Mouse (Mus musculus) mesoderm, embryonic 11.5 days (tissue): Measurements from ENCODE around the gene Slc35f1.

Experiments
- DNase-seq: peaks from one replicate; pipeline ENCODE4 v3.0.0-alpha.2; 2012; ENCODE audit warnings: low read depth, low spot score

Gene Slc35f1

GRCm38 (mm10) chr10:52926330-52926729, 236.0 kb downstream of the Slc35f1 start:
- DNase-seq = no peak

- no peak for DNase-seq
Measured at GRCm38 (mm10) chr10:52932159-52932558, 241.8 kb downstream of the Slc35f1 start.

- no peak for DNase-seq
Measured at GRCm38 (mm10) chr10:52934615-52935014, 244.3 kb downstream of the Slc35f1 start.

GRCm38 (mm10) chr10:52940111-52940830, 249.9 kb downstream of the Slc35f1 start:
- DNase-seq = no peak

DNA sequence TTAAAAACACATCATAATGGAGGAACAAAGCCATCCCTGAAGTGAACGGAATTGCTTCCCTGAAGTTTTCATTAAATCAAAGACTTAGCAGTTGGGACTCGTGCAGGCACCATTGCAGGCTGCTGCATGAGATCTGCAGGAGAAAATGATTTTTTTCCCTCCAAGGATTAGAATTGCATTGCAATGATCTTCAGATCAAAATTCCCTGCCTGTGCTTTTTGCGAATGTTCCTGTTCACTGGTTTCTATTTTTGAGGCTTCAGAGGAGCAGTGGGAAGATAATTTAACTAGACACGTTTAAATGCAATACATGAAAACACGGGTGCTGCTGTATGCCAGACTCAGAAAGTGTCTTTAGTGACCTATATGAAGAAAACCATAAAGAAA, 250.5 kb downstream of the Slc35f1 start:
- DNase-seq = no peak

DNA sequence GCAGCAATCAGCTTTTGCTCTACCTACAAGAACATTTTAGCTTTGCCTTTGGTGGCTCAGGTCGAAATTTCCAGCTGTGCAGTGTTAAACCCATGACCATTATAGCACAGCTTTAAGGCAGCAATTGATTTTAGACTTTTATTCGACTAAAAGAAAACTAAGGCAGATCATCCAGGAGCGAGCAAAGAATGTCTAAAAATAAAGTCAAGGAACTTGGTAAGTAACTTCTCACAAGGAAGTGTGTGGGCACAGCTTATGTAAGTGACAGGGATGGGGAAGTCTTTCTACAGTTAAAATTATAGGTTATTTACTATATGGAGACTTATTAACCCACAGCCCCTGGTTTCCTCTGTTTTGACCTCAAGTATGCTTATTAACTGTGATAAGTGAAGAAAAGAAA, 262.2 kb downstream of the Slc35f1 start:
- no peak for DNase-seq

GRCm38 (mm10) chr10:52956728-52957127, 266.4 kb downstream of the Slc35f1 start:
- DNase-seq = no peak

DNA sequence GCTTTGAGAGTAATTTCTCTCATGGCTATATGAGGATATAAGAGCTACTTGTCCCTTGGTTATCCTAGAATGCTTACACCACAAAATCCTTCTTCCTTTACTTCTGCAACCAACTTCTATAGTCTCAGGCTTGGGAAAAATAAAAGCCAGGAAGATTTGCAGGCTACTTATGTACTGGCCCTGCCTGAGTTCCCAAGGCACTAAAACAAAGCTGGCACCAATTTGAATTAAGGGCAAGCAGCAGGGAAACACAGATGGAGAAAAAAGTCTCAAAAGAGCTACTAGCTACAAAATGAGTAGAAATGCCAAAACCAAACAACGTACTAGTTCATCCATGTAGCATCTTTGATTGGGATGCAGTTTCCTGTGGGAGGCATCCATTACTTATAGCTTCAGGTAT, 288.9 kb downstream of the Slc35f1 start:
- DNase-seq = no peak

- no peak for DNase-seq
Measured at GRCm38 (mm10) chr10:52982836-52983235, 292.5 kb downstream of the Slc35f1 start.

DNA sequence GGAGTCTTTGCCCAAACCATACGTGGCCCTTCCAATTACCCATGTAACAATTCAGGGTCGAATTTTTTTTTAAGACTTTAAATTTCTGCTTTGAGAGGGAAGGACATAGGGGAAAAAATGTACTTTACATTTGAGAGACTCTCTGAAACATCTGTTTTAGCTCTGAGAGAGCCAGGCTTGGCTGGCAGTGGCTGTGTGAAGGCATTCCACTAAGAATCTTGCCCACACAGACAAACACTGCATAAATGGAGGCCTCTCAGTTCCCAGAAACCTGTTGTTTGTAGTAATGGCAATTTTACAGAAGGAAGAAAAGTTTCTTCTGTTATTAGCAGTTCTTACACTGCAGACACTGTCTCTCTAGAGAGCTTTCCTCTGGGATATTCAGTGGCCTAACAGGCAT, 301.9 kb downstream of the Slc35f1 start:
- DNase-seq = no peak

DNA sequence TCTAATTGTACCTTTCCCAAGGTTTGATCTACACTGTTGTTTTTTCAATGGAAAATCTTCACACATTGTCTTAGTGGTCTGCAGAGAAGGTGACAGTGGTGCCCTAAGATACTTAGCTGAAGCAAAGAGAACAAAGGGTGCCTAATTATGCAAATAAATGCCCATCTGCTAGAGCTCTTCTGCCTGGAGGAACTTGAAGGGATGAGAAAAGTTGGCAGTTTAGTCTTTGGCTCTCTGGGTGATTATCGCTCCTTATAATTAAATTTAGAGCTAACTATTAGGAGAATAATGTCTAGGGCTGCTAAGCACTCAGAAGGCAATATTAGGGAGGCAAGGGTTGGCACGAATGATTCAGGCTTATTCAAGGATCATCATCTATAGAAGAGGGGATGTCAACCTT, 306.6 kb downstream of the Slc35f1 start:
- no peak for DNase-seq

DNA sequence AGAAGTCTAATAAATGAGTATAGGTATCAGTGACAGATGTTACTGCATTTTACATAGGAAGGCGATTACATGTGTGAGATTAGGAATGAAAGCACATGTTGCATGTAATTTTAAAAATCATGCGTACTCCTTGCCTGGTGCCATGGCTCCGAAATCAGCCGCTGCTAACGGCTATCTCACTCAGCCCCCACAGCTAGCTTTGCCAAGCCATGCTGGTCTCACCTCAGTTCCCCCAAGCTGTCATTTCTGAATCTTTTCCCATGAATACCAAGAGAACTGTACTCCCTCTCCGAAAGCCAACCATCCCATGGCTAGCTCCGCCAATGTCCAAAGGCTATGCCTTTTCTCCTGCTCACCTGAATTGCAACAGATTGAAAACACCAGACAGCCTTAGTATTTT, 310.8 kb downstream of the Slc35f1 start:
- no peak for DNase-seq

GRCm38 (mm10) chr10:53006229-53007190, 316.2 kb downstream of the Slc35f1 start:
- no peak for DNase-seq

DNA sequence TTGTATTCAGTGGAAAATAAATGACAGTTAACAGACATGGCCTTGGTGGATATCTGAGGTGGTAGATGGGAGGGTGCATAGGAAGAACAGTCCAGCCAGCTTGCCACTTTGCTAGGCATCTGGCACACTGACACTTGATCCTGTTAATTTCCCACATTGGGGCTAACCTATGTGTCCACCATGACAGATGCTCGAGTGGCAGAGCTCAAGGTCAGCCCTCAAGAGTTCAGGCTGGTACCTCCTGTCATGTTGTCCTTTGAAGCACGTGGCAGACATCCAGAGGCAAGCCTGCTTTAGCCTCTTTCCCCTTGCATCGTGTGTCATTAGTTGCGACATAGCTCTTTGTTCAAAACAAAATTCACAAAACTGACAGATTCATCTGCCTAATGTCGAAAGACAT, 323.5 kb downstream of the Slc35f1 start:
- DNase-seq = no peak

GRCm38 (mm10) chr10:53028454-53028853, 338.1 kb downstream of the Slc35f1 start:
- DNase-seq = peak; percentile 43

- DNase-seq = no peak
Measured at GRCm38 (mm10) chr10:53035202-53035601, 344.9 kb downstream of the Slc35f1 start.

DNA sequence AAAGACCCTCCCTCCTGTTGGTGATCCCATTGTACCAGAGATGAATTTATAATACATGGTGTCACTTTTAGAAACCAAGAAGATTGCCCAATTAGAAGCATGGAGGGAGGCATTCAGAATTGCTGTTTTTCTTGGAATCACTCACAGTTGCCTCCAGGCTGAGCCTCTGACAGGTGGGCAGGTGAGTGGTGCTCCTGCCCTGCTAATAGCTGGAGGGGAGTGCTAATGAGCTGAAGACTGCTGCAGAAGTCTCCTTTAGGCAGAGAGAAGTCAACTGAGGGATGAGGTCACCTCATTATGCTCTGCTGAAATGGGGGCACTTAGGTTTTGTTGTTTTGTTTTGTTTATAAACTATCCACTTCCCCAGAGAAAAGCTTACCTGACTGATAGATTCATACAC, 355.6 kb downstream of the Slc35f1 start:
- DNase-seq = no peak

- no peak for DNase-seq
Measured at GRCm38 (mm10) chr10:53052521-53052920, 362.2 kb downstream of the Slc35f1 start.

GRCm38 (mm10) chr10:53060745-53061144, 370.4 kb downstream of the Slc35f1 start:
- no peak for DNase-seq

DNA sequence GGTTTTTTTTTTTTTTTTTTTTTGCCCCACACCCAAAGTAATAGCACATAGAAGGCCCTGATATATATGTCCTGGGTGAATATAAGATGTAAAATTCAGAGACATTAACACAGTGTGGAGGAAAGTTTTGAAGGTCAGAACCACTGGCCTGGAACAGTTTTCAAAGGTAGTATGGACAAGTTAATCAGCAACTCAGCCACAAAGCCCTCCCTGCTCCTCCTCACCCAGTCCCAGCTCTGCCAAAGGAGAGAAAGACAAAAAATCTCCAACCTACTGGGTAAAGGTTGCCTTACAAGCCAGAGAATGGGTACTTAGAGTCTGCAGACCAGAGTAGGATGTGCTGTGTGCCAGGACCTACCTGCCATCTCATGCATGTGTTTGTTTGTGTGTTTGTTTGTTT, 372.4 kb downstream of the Slc35f1 start:
- no peak for DNase-seq

DNA sequence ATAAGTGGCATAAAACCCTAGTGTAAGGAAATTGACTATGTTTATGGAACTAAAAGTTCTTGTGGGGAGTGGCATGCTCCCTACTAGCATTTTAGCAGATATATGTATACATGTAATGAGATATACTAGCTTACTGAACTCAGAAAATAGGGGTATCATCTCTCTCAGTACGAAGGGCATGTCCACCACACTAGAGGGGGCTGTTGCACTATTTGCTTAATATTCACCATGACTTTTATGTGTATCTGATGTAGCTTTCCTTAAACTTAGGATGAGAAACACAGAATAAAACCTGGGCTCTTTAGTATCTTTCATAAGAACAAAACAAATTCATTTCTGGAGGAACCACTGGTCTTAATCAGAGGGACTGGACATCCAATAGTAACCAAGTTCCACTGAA, 397.5 kb downstream of the Slc35f1 start:
- peak; percentile 8 for DNase-seq

DNA sequence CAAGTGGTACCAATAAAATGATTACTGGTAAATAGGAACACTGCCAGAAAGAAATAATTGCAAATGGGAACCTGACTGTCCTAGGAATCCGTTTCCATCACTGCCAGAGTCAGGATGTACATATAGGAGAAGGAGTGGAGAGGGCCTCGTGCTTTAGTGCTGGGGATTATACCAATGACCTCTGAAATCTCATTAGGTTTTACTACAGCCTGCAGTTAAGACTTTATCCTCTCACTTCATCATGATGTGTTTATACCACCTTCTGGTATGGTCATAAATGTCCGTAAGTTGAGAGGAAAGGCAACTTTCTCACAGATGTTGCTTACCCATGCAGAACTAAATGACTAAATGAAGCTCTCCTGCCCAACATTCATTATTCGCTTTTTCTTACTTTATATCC, 401.2 kb downstream of the Slc35f1 start:
- DNase-seq = no peak

DNA sequence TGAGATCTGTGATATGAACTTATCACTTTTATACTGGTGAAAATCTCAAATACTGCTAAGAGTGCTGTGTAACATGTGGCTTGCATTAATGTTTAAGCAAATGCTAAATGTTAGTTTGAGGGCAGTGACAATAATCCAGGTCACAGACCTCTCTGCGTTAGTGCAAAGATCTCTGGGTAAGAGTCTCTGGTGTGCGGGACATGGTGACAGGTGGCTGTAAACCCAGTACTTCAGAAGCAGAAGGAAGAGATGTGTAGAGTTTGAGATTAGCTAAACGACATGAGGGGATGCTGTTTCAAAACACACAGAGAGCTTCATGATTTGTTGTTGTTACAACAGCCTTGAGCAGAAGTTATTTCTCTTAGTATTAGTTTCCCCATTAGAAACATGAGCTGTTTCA, 406.1 kb downstream of the Slc35f1 start:
- no peak for DNase-seq
